Mouse (Mus musculus) C2C12 (cell line): ENCODE results near the gene Glmn. TPM values are rescaled to one million over a fixed set of nuclear protein-coding genes. Genes with fewer than 3 reads are reported as not detected.

Source experiments
- H3K27me3 ChIP-seq: one replicate; pipeline ENCODE4 v1.6.1; 2011; ENCODE audit not compliant: control insufficient read depth, insufficient read depth, insufficient read length
- H3K36me3 ChIP-seq: one replicate; pipeline ENCODE4 v1.6.1; 2011; ENCODE audit not compliant: control insufficient read depth, insufficient read depth
- H3K4me3 ChIP-seq: one replicate; pipeline ENCODE4 v1.5.1; 2011; ENCODE audit warnings: mild to moderate bottlenecking, control low read depth; ENCODE audit not compliant: poor library complexity, insufficient read depth, severe bottlenecking
- H3K79me2 ChIP-seq: one replicate; pipeline ENCODE4 v1.6.1; 2011; ENCODE audit not compliant: control insufficient read depth, insufficient read depth
- H3K79me3 ChIP-seq: one replicate; pipeline ENCODE4 v1.6.1; 2011; ENCODE audit warnings: low read depth, control low read depth
- H3ac ChIP-seq: one replicate; pipeline ENCODE3; 2011; ENCODE audit warnings: low read depth; ENCODE audit not compliant: control insufficient read depth, insufficient read length
- CEBPB ChIP-seq: IDR thresholded peaks from one replicate; pipeline ENCODE4 v1.6.1; 2011; ENCODE audit warnings: low read depth, mild to moderate bottlenecking, control low read depth, moderate library complexity
- CTCF ChIP-seq: IDR thresholded peaks from one replicate; pipeline ENCODE4 v1.5.1; 2011; ENCODE audit not compliant: control insufficient read depth, insufficient read depth, insufficient read length
- FOSL1 ChIP-seq: IDR thresholded peaks from one replicate; pipeline ENCODE4 v1.8.0; 2011; ENCODE audit warnings: mild to moderate bottlenecking, low read length; ENCODE audit not compliant: poor library complexity, insufficient read depth, severe bottlenecking
- MAX ChIP-seq: IDR thresholded peaks from one replicate; pipeline ENCODE4 v1.6.1; 2011; ENCODE audit warnings: mild to moderate bottlenecking, control low read depth
- MYOD1 ChIP-seq: IDR thresholded peaks from one replicate; pipeline ENCODE4 v1.6.1; 2011; ENCODE audit warnings: low read depth; ENCODE audit not compliant: control insufficient read depth, insufficient read length
- MYOG ChIP-seq: IDR thresholded peaks from one replicate; pipeline ENCODE4 v1.6.1; 2011; ENCODE audit not compliant: control insufficient read depth, insufficient read length; ENCODE audit errors: extremely low read depth
- USF1 ChIP-seq: IDR thresholded peaks from one replicate; pipeline ENCODE4 v1.6.1; 2011; ENCODE audit warnings: low read depth, mild to moderate bottlenecking, control low read depth, moderate library complexity
- polyA plus RNA-seq: library from polyadenylated mRNA; unstranded; fragments of >200 nt; fragmentation: generic; extraction: Trizol; gene quantifications from one replicate; pipeline ENCODE4 v1.2.1, GENCODE M21; 2012; ENCODE audit warnings: missing spikeins

Glmn gene
- polyA plus RNA-seq, 1 experiment = 3.5 TPM

GRCm38 (mm10) chr5:107554336-107554735 lies 43.4 kb downstream of the Glmn start:
- H3ac ChIP-seq = no peak overlapping the region
- no peak for TF ChIP-seq MYOD1
- no peak for TF ChIP-seq CEBPB
- TF ChIP-seq USF1 = no peak
- no peak for TF ChIP-seq MAX
- TF ChIP-seq MYOG = no peak
- TF ChIP-seq FOSL1 = no peak
- no peak for TF ChIP-seq CTCF
- no peak overlapping the region for H3K4me3 ChIP-seq
- peaks cover 21% of the 10 kb centered on the region for H3K36me3 ChIP-seq
- no peaks in the 10 kb centered on the region for H3K79me3 ChIP-seq
- no peaks in the 10 kb centered on the region for H3K79me2 ChIP-seq
- H3K27me3 ChIP-seq = no peaks in the 10 kb centered on the region

DNA sequence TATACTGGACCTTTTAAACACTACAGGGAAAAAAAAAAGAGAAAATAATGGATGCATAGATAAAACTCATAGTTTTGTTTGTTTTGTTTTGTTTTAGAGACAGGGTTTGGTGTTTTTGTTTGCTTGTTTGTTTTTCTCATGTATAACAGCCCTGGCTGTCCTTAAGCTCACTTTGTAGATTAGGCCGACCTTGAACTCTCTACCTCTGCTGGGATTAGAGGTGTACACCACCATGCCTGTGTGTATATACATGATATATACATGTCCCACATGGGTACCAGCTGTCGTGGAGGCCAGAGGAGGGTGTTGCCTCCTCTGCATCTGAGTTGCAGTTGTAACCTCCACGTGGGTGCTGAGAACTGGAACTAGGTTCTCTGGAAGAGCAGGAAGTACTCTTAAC lies 49.2 kb downstream of the Glmn start:
- H3K27me3 ChIP-seq = no peaks in the 10 kb centered on the region
- H3K79me2 ChIP-seq = no peaks in the 10 kb centered on the region
- H3K79me3 ChIP-seq = no peaks in the 10 kb centered on the region
- TF ChIP-seq MYOD1 (no peak), FOSL1 (no peak), MYOG (no peak), CEBPB (no peak), CTCF (no peak), MAX (no peak), USF1 (no peak)
- no peak overlapping the region for H3K4me3 ChIP-seq
- no peaks in the 10 kb centered on the region for H3K36me3 ChIP-seq
- no peak overlapping the region for H3ac ChIP-seq

DNA sequence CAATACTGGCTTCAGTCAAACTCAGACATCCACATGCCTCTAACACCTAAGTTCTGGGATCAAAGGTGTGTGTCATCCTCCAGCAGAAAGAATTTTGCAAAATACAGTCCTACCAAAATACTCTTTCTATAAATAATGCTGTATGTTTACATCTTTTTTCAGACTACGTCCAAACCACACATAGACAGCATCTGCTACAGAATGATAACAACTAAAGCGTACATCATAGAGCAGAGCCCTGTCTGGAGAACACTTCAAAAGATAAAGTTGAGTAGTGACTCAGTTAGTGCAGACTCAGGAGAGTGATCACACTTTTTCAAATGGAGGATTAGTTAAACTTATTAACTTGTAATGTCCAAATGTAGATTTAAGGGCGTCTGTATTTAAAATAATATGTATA lies 49.7 kb downstream of the Glmn start:
- no peak overlapping the region for H3ac ChIP-seq
- no peak overlapping the region for H3K4me3 ChIP-seq
- no peaks in the 10 kb centered on the region for H3K79me3 ChIP-seq
- H3K36me3 ChIP-seq = no peaks in the 10 kb centered on the region
- no peaks in the 10 kb centered on the region for H3K79me2 ChIP-seq
- H3K27me3 ChIP-seq = no peaks in the 10 kb centered on the region
- TF ChIP-seq CEBPB (no peak), USF1 (no peak), CTCF (no peak), FOSL1 (no peak), MAX (no peak), MYOG (no peak), MYOD1 (no peak)

DNA sequence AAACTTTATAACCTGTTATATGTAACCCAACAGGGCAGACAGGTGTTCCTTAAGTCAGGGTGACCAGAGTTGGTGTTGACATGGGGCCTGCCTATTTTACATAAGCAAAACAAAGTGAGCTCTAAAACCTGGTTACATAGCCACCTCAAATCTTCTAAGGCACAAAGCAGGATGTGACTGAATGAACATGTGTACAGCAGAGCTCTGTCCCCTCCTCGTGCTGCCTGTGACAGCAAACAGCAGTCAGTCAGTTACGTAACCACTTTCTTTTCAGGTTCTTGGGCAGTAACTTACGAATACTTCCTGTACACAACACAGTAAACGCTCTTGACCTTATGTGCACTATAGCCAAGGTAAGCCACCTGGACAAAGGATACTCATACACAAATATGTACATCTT lies 51.8 kb downstream of the Glmn start:
- H3K79me3 ChIP-seq = no peaks in the 10 kb centered on the region
- TF ChIP-seq MYOD1 = no peak
- TF ChIP-seq MYOG = no peak
- TF ChIP-seq MAX = no peak
- TF ChIP-seq USF1 = no peak
- TF ChIP-seq CEBPB = no peak
- TF ChIP-seq FOSL1 = no peak
- TF ChIP-seq CTCF = no peak
- no peaks in the 10 kb centered on the region for H3K79me2 ChIP-seq
- no peak overlapping the region for H3K4me3 ChIP-seq
- no peak overlapping the region for H3ac ChIP-seq
- peaks cover under 1% of the 10 kb centered on the region for H3K27me3 ChIP-seq
- H3K36me3 ChIP-seq = no peaks in the 10 kb centered on the region

DNA sequence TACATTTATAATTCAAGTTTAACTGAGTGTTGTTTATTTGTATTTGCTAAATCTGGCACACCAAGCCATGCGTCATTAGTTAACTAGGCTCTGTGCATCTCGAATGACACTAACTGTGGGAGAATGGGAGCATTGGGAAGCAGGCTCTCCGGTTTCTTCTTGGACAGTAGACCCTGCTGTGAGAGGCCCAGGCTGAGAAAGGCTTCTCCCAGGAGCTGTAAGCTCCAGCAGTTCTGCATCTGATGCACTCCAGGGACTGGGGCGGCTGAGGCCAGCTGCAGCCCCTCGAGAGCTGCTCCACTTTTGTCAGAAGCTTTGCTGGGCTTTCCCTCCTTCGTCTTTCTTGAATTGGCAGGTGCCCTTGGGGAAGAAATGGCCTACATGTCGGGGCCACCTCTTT lies 56.0 kb downstream of the Glmn start:
- Histone ChIP-seq H3K27me3 (peaks cover 14% of the 10 kb centered on the region), H3K4me3 (no peak overlapping the region), H3K79me3 (no peaks in the 10 kb centered on the region), H3ac (no peak overlapping the region), H3K36me3 (no peaks in the 10 kb centered on the region), H3K79me2 (no peaks in the 10 kb centered on the region)
- TF ChIP-seq CEBPB = no peak

GRCm38 (mm10) chr5:107534581-107534980 lies 63.1 kb downstream of the Glmn start, which contains the start of gene 1700028K03Rik:
TSS of gene 1700028K03Rik (plus strand) at chr5:107534709.
- H3K4me3 ChIP-seq = no peak within 1 kb of the TSS
- no peaks in the 10 kb centered on the region for H3K79me2 ChIP-seq

More at GRCm38 (mm10) chr5:107534581-107534980, 63.1 kb downstream of the Glmn start, which contains the start of gene 1700028K03Rik:
- H3K27me3 ChIP-seq = peaks cover 10% of the 10 kb centered on the region
- H3K36me3 ChIP-seq = no peaks in the 10 kb centered on the region
- no peak within 1 kb of the TSS for H3ac ChIP-seq
- no peaks in the 10 kb centered on the region for H3K79me3 ChIP-seq
- TF ChIP-seq MAX = no peak
